Mouse (Mus musculus): ENCODE measurements around the gene Vmn1r77.
"Not testable (repeated sequence)": the region's sequence is repeated elsewhere in the genome, so short reads cannot be mapped to it uniquely, and the experiment has no call there.

The Vmn1r77 gene

DNA sequence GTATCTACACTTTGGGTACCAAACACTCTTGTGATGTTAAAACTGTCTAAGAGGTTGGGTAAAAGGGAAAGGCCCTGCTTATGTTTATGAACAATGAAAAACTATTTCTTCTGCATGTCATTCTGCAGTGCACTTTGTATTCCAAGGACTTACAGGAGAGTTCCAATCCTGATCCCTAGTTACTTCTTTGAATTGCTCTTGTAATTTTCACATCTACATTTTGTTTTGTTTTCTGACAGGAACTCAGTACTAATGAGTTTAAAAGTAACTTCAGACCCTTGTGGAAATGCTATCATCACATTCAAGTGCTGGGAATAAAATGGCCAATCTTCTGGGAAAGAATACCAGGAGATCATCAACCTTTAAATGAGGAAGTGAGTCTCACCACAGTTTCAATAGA lies at the start of gene Vmn1r77:
Gene Vmn1r77 (plus strand): TSS at position 301 of the 400 bp plus-strand sequence.
- in situ Hi-C loops (cut with MboI): not testable (repeated sequence)

DNA sequence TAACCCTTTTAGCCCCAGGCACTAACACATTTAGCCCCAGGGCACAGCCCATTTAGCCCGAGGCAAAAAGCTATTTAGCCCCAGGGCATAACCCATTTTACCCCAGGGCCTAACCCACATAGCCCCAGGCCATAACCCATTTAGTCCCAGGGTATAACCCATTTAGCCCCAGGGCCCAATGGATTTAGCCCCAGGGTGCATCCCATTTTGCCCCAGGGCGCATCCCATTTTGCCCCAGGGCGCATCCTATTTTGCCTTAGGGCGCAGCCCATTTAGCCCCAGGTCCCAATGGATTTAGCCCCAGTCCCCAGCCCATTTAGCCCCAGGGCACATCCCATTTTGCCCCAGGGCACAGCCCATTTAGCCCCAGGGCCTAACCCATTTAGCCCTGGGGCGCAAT lies 25.1 kb upstream of the Vmn1r77 start:
- in situ Hi-C loops (cut with MboI): not testable (repeated sequence)

DNA sequence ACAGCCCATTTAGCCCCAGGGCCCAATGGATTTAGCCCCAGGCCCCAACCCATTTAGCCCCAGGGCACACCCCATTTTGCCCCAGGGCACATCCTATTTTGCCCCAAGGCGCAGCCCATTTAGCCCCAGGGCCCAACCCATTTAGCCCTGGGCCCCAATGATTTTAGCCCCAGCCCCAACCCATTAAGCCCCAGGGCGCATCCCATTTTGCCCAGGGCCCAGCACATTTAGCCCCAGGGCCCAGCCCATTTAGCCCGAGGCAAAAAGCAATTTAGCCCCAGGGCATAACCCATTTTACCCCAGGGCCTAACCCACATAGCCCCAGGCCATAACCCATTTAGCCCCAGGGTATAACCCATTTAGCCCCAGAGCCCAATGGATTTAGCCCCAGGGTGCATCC lies 24.2 kb upstream of the Vmn1r77 start:
- in situ Hi-C loops (cut with MboI): not testable (repeated sequence)

DNA sequence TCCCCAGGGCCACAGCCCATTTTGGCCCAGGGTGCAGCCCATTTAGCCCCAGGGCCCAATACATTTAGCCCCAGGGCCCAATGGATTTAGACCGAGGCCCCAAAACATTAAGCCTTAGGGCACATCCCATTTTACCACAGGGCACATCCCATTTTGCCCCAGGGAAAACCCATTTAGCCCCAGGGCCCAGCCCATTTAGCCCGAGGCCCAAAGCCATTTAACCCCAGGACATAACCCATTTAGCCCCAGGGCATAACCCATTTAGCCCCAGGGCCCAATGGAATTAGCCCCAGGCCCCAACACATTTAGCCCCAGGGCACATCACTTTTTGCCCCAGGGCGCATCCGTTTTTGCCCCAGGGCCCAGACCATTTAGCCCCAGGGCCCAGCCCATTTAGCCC lies 23.4 kb upstream of the Vmn1r77 start:
- in situ Hi-C loops (cut with MboI): no loop called here

DNA sequence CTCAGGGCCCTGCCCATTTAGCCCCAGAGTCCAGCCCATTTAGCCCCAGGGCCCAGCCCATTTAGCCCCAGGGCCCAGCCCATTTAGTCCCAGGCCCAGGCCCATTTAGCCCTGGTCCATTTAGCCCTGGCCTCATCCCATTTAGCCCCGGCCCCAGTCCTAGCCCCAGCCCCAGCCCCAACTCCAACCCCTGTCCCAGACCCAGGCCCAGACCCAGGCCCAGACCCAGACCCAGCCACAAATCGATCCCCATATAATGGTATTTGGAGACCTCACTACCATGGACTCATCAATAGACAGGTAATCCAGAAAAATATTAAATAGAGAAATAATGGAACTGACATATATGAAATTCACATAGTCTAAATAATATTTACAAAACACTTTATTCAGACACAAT lies 18.7 kb upstream of the Vmn1r77 start:
- in situ Hi-C loops (cut with MboI): not testable (repeated sequence)

DNA sequence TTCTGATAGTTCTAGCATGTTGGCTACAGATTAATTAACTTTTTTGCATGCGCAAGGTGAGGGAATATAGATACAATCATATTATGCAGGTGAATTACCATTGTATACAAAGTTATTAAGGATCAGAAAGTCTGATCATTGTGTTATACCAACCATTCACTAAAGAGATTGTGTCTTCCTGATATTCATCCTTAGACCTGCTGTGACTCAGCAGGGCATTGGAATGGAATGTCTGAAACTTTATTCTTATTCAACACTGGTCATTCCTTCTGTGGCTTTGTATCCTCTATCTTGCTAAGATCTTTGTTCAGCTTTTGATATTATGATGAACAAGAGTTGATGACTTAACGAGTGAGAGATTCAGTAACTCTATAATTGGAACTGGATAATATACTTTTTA lies 4.1 kb downstream of the Vmn1r77 start:
- in situ Hi-C loops (cut with MboI): no loop called here

All from mature B cell (primary cell).